Mouse (Mus musculus) heart, postnatal 14 days (tissue): ENCODE data around the gene Tbc1d32. TPM values are rescaled to one million over a fixed set of nuclear protein-coding genes. Genes with fewer than 3 reads are reported as not detected.

Experiments used
- DNase-seq, 2 experiments: peaks; one replicate each; pipeline ENCODE4 v3.0.0; 2021 to 2022
- intact Hi-C: fragments of 180-260 bp; cut with DNase I; formaldehyde crosslinking; loops from one replicate; pipeline ENCODE4 v1.15.1; 2025
- total RNA-seq, 2 experiments: library from RNA; stranded (reverse); gene quantifications; 2 replicates each; pipeline ENCODE4 v1.2.3; 2021

Gene Tbc1d32
- total RNA-seq, 2 experiments from 2014 or later, result 3.8 to 4.0 TPM

DNA sequence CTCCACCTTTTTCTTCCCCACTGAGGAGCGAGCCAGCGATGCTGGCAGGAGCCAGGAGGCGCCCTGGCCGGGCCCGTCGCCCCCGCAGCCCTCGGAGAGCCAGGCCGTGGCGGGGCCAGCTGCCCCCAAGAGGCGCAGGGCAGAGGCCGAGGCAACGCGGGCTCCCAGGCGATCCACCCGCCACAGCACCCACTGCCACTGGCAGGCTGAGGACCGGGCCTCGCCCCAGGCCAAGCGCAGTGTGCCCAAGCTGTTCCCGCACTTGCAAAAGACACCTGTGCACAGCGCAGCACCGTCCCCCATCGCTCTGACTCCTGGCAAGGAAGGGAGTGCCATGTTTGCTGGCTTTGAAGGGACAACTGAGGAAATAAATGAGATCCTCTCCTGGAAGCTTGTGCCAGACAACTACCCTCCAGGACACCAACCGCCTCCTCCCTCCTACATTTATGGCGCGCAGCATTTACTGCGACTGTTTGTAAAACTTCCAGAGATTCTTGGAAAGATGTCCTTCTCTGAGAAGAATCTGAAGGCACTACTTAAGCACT lies 112.8 kb downstream of the Tbc1d32 start:
- DNase-seq, result no peak

DNA sequence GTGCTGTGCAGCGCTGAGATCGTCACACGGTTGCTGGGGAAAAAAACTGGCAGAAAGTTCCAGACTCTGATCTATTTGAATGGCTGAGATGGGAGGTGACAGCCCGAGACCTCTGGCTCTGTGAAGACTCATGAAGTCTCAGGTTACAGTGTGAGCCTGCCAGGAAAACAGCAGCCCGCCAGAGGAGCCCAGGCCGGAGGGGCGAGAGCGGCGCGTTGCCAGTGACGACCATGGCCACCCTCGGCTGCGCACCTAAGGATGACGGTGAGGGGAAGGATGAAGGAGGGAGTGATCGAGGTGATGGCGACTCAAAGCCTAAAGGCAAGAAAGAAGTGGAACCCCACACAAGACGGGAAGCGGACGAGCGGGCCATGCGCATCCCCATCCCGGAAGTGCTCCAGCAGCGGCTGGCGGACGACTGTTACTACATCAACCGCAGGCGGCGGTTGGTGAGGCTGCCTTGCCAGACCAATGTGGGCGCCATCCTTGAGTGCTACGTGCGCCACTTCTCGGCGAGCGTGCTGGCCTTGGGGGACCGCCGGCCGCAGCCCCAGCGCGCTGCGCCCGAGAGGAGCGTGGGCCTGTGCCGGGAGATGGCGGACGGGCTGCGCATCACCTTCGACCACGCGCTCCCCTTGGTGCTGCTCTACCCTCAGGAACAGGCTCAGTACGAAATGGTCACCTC lies 113.4 kb downstream of the Tbc1d32 start:
- DNase-seq, result peak; percentile 57 to 65
- intact Hi-C loops, result no loop called here

More for the DNA sequence above, 112.8 kb downstream of the Tbc1d32 start:
- intact Hi-C loops, result no loop called here

DNA sequence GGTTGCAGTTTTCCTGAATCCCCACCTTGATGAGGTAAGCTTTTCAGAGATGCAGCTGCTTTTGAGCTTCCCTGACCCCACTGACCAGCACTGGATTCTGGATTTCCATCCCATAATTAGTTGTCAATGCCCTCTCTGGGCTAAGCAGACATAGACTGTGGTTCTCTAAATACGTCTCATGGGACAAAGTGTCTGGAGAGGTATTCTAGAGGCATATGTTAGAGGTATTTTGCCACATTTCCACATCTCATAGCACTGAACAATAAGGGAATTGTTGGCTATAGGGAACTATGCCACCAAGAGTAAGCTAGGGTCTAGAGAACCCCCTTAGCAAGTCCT lies 121.5 kb downstream of the Tbc1d32 start:
- DNase-seq, result no peak
- intact Hi-C loops, result loop anchor here (5.0 to 10.0 kb wide), 2 partner anchors 118 to 230 kb away; partner anchors contain the start of gene Tbc1d32

DNA sequence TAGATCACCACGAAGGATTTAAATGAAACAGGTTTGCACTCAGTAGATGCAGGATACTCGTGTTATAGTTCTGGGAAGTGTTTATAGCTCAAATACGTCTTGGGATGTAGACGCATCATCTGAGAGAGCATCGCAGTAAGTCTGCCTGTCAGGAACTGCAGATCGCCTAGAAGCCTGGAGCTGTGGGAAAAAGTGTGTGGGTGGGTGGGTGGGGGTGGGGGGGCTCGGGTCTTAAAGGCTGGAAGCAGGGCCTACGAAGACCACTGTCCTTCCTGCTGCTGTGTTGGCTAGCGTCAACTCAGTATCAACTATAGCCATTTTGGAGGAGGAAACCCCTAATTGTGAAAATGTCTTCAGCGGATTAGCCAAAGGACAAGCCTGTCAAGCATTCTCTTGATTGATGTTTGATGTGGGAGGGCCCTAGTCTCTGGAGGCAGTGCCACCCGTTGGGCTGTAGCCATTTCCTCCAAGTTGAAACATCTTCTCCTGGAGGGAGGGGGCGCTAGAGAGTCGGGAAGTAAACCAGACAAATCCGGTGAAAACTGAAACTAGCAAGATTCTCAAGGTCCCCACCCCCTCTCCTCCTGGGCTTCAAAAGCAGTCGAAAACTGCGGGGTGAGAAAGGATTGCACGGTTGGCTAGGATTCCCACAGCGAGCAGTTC lies 122.0 kb downstream of the Tbc1d32 start, which contains the start of gene Msl3l2:
Gene Msl3l2, plus strand, starts transcription at position 585 of the 663 bp plus-strand sequence.
- intact Hi-C loops, result loop anchor here (5.0 to 10.0 kb wide), 2 partner anchors 118 to 231 kb away; partner anchors contain the start of gene Tbc1d32
- DNase-seq, result peak; percentile 87 to 93

DNA sequence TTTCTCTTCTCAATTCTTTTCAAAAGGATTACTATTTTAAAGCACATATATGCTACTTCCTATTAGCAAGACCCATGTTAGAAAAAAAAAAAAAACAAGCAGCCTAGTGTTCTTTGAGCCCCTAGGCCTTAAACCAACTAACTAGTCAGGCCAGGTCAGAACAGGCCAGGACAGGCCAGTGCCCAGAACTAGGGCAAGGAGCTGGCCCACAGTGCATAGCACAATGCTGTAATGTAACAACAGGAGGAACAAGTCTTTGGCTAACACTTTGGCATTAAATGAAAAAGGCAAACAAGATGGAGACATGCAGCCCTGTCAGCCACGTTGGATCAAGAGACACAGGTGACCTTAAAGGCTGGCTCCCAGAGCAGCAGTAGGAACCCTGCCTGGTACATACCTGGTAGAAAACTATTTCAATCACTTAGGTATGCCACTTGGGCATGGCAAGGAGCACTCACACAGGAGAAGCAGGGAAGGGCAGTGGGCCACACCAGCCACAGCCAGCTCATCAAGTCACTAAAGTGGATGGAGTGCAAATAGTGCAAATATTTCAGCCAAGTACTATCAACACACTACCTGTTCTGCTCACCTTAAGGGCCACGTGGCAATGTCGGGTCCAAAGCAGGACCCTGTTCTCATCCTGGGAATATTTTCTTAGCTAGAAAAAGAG lies 128.7 kb downstream of the Tbc1d32 start:
- DNase-seq, result no peak
- intact Hi-C loops, result loop anchor here (10.0 kb wide), 1 partner anchor 125 kb away; the partner anchor contains the start of gene Tbc1d32

DNA sequence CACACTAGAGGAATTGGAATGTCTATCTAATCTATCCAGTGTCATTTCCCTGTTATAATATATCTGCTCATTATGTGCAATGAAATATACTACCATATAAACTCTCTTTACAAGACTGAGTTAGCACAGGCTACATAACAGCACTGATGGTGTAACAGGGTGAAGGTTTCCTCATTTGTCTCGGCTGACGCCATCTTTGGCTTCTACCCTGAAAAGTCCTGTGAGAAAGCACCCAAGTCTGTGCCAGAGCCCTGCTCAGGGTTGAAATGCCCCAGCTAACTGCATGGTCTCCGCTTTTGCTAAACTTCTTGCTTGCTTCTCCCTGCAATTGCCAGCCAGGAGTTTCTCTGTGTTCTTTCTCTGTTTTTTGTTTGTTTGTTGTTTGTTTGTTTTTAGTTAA lies 129.4 kb downstream of the Tbc1d32 start:
- no peak for DNase-seq
- intact Hi-C loops, result no loop called here

DNA sequence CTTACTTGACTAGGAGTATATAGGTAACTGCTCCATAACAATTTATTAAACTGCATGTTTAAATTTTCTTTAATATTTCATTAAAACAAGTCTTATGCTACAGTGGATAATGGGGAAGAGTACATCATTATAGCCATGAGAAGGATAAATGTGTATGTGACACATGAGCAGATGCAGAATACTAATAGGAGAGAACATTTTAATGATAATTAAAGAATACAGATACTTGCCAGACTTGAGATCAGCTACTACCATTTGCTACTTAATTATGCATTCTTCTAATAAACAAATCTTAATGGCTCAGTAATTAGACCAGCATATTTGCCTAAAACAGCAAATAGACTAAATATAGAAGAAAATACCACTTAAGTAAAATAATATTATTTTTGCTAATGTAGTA lies 131.7 kb downstream of the Tbc1d32 start:
- intact Hi-C loops, result no loop called here
- DNase-seq, result no peak

DNA sequence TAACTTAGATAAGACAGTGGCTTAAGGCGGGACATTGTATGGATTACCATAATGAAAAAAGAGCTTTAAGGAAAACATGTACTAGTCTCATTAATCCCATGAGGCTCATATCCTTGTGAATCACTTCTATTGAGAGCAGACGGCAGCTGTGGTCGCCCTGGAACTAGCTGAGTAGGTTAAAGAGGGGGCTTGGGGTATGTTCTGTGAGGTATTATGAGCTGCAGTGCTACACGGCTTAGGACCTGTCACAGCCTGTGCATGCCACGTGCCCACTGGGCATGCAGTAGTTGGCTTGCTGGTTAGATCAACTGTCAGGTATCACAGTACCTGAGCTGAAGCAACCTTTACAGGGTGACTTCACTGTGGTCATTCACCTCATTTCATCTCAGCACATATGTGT lies 133.9 kb downstream of the Tbc1d32 start:
- no peak for DNase-seq
- intact Hi-C loops, result no loop called here

DNA sequence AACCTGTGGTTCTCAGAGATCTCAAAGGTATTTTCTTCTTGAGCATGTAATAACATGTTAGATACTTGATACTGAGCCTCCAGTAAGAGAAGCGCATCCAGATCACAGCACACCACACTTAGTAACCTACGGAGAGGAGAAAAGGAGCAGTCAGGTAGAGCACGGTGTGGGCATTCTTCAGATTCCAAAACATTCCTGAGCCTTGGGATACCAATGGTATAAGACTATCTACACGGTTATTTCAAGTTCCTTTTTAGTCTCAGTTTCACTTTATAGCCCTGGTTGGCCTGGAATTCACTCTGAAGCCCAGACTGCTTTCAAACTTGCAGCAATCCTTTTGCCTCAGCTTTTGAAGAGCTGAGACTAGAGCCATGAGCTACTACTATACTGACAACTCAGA lies 138.8 kb downstream of the Tbc1d32 start:
- intact Hi-C loops, result no loop called here
- no peak for DNase-seq

DNA sequence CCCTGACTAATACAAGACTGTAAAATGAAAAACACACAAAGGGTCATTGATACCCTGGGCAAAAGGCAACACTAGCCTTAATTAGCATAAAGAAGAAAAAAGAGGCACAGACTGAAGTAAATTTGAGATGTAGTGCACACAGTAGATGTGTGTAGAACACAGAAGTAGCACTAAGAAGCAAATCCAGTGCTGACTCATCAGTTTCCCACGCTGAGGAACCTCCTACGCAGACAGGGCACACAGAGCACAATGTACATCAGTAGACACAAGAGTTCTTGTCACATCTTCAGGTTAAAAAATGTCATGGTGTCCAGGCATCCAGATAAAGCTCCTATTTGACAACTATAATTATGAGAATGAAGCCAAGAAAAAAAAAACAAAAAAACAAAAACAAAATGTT lies 165.7 kb downstream of the Tbc1d32 start:
- DNase-seq, result no peak
- intact Hi-C loops, result no loop called here

DNA sequence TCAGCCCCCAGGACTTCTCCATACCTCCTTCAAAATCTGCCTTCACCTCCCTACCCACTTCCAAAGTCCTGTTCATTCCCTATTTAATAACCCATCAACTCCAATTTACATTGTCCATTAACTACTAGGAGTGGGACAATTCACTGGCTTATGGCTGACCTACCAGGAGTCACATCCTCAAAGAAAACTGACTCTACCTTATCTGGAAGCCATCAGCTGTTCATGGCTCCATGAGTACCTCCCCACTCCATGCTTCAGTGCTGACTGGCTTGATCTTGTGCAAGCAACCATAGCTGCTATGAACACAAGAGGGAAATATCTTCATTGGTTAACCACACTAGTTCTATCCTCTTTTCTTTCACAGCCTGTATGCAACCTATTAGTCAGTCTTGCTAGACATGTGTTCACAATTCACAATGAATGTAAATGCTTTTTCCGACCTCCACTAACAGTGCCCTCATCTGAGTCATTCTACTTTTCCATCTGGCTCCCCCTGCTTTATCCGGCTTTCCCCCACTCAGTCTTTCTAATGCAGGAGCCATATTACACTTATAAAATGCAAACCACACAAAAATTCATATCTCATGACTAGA lies 167.2 kb downstream of the Tbc1d32 start:
- intact Hi-C loops, result no loop called here
- DNase-seq, result no peak

DNA sequence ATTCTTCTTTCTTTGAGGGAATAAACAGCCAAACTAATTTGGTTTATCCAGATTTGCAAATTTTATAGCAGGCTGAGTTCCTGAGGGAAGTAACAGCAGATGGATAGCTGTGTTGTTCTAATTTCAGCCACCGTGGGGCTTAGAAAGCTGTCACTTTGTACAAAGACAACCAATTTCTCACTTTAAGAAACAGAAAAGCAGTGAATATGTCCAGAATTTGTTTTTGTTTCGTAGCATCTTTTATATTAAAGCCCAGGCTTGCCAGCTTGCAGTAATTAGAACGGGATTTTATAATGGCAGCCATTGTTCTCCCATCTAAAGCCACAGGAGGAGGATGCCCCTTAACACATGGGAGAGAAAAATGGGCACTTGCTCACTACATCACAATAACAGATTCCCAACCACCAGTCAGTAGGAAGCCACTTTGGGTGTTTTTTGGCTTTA lies 169.5 kb downstream of the Tbc1d32 start:
- DNase-seq, result no peak
- intact Hi-C loops, result no loop called here

DNA sequence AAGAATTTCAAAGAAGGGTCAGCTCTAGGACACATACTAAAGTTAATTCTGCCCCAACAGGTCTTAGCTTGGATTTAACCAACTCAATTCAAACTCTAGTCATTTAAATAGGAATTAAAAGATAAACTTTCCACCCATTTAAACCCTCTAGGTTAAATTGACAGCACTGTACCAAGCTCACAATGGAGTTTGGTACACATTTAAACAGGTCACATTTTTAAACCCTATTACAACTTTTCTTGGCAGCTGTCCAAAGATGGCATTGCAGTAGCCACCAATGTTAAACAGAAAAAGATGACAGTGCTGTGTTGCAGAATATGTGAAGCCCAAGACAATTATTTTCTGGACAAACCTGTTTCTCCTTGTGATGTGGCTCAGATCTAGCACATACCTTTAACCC lies 203.1 kb downstream of the Tbc1d32 start:
- DNase-seq, result no peak
- intact Hi-C loops, result no loop called here

DNA sequence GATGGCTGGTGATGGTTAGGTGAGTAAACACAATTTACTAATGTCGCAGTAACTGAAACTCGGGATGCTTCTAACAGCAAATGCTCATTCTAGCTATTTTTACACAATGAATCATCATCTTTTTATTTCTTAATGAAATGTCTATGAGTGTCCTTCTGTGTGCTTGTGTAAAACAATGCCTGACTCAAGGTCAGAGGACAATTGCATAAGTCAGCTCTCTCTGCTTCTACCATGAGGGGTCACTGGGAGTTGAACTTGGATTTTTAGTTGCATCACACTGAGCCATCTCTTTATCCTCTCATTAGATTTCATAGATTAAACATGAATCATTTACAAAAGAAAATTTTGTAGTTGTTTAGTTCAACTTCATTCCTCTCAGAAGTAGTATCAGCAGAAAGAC lies 203.9 kb downstream of the Tbc1d32 start:
- intact Hi-C loops, result no loop called here

DNA sequence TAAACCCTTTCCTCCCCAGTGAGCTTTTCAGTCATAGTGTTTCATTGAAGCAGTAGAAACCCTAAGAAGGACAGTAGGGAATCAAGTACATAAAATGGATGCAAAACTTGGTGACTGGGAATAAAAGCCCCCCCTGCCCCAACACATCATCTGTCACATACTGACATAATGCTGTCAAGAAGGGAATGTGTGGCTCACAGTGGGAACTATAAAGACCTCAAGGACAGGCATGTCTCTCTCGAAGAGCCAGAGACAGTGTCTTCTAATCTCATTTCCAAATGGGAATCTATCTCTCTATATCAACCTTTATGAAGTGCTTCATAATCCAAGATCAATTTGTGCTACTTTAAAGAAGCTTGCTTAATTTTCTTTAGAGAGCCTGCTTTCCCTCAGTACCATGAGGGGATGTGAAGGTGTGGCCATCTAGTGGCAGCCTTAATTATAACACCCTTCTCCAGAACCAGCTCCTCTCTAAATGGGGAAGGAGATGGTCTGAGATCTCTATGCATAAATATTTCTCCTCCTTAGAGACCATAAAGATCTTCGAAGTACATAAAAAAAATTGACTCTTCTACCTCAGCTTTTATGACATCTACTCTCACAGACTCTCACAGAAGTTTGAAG lies 248.5 kb downstream of the Tbc1d32 start:
- DNase-seq, result peak; percentile 15 to 60
- intact Hi-C loops, result no loop called here

More for the DNA sequence above, 203.9 kb downstream of the Tbc1d32 start:
- no peak for DNase-seq

DNA sequence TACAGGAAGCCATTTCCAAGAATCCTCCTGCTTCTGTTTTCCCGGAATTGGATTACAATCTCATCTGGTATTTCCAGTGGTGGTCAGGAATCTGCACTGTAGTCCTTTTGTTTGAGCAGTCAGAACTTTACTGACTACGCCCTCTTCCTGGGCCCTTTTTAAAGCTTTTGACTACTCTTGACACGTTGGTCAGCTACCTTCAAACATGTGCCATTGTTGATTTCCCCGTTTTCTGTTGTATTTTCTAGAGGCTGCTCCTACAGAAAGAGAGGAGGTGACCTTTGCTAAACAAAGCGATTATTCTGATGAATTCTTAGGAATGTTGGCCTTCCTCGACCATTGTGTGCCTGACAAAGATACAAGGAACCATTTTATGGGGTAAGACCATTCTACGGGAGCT lies 250.5 kb downstream of the Tbc1d32 start:
- intact Hi-C loops, result no loop called here
- no peak for DNase-seq
